Comparison of ENCODE assay signal across 14 mouse cellular contexts in the genomic region with DNA sequence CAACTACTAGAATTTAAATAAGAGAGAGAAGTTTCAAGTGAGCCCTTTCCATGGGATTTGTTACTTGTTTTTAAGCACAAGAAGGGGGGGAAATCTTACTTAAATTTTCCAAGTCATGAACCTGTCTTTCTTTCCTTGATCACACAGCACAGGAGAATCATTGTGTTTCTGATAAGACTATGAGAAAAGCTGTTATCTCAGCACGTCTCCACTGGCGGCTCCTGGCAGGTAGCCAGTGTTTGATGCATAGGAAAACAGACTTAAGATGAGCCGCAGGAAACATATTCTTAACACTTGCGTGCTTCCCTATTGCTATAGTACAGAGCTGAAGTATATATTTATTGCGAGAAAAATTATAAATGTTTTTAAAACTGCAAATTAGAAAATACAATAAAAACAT.
DNase-seq lines count a peak whose midpoint lies in the region; ATAC-seq and TF ChIP-seq lines count a peak whose summit lies in the region.
"Had no signal": no experiment of that assay in that cellular context is flagged by ENCODE, and none has a peak within 500 bp of the region (broad histone marks: within the 10 kb centered on the region; RNA-seq: fewer than 3 reads in every experiment).

No protein-coding gene starts in this region.

- 47% methylated on average over 5 of the region's 5 CpGs for WGBS in kidney, embryonic 15.5 days

- no peak for TF ChIP-seq CTCF in layer of hippocampus, adult 2 months (conservative IDR thresholded peaks at IDR 0.05)

- H3K27ac ChIP-seq in kidney, embryonic 15.5 days, result no peak overlapping the region
- H3K27ac ChIP-seq in layer of hippocampus, adult 2 months, result no peak overlapping the region
- H3K27ac ChIP-seq: gastrocnemius, adult 2 months; macrophage had no signal

- no peak for ATAC-seq in kidney, embryonic 15.5 days (replicated peaks; ENCODE audit: low FRiP score)

- H3K27me3 ChIP-seq in kidney, embryonic 15.5 days, result no peaks in the 10 kb centered on the region
- H3K27me3 ChIP-seq: heart, embryonic 12.5 days had no signal

- H3K4me3 ChIP-seq in kidney, embryonic 15.5 days (replicated peaks), result no peak overlapping the region
- H3K4me3 ChIP-seq in layer of hippocampus, adult 2 months, result no peak overlapping the region
- H3K4me3 ChIP-seq: erythroblast, embryonic 14.5 days; gastrocnemius, adult 2 months; heart, embryonic 12.5 days had no signal

- no peaks in the 10 kb centered on the region for H3K36me3 ChIP-seq in kidney, embryonic 15.5 days
- H3K36me3 ChIP-seq: heart, embryonic 12.5 days had no signal

- no peak overlapping the region for H3K9ac ChIP-seq in kidney, embryonic 15.5 days
- H3K9ac ChIP-seq: heart, embryonic 12.5 days had no signal

- DNase-seq in cerebellum, adult 8-10 months, result peak; percentile 2
- DNase-seq in cerebellum, adult 11 months, result no peak
- peak; percentile 2 to 3 for DNase-seq in kidney, postnatal 4 days
- peak; percentile 11 for DNase-seq in 3T3-L1 (ENCODE audit: low read depth, low spot score)
- peak; percentile 44 to 77 for DNase-seq in cerebellum, postnatal 25 days
- no peak for DNase-seq in frontal cortex, postnatal 14 days (ENCODE audit: low spot score in 2 of 2)
- DNase-seq in layer of hippocampus, adult 2 months (ENCODE audit: low spot score in 2 of 2), result no peak
- DNase-seq: B cell, adult 2 months; gastrocnemius, adult 2 months; layer of hippocampus, adult 9-11 months had no signal

- no peaks in the 10 kb centered on the region for H3K4me1 ChIP-seq in kidney, embryonic 15.5 days

- H3K9me3 ChIP-seq in kidney, embryonic 15.5 days (replicated peaks), result no peaks in the 10 kb centered on the region
- H3K9me3 ChIP-seq: heart, embryonic 12.5 days had no signal

- no peak overlapping the region for H3K4me2 ChIP-seq in kidney, embryonic 15.5 days
- H3K4me2 ChIP-seq: heart, embryonic 12.5 days had no signal

Comparison
In these comparisons a context has a peak if more than half of its experiments do, and no peak if none do; other contexts are left out.
1. DNase-seq: peak in cerebellum, adult 8-10 months (single experiment), kidney, postnatal 4 days (2 of 2), 3T3-L1 (single experiment) and cerebellum, postnatal 25 days (2 of 2); none in cerebellum, adult 11 months (single experiment), frontal cortex, postnatal 14 days (0 of 2) and layer of hippocampus, adult 2 months (0 of 2).